Mouse (Mus musculus) frontal cortex, postnatal 10 days (tissue): Measurements from ENCODE around the gene Fzd2.
"Not testable (repeated sequence)": the region's sequence is repeated elsewhere in the genome, so short reads cannot be mapped to it uniquely, and the experiment has no call there.

Experiments used
- DNase-seq, 2 experiments: peaks; one replicate each; pipeline ENCODE4 v3.0.0; 2022; ENCODE audit warnings: low spot score in 2 of 2, mixed read lengths in 1 of 2

Fzd2 gene

GRCm38 (mm10) chr11:102604010-102604584 lies at the start of gene Fzd2:
Fzd2 (plus strand) TSS chr11:102604396.
- DNase-seq = peak; percentile 77

- DNase-seq = no peak
Measured at GRCm38 (mm10) chr11:102555400-102556030, 48.7 kb upstream of the Fzd2 start.

GRCm38 (mm10) chr11:102556031-102556715 lies 48.0 kb upstream of the Fzd2 start, which contains the start of gene Gpatch8:
Gpatch8 (minus strand) TSS chr11:102556392.
- DNase-seq = peak; percentile 96

- no peak for DNase-seq
Measured at GRCm38 (mm10) chr11:102556716-102557074, 47.5 kb upstream of the Fzd2 start.

GRCm38 (mm10) chr11:102557386-102557785 lies 46.8 kb upstream of the Fzd2 start:
- DNase-seq = no peak

- no peak for DNase-seq
Measured at GRCm38 (mm10) chr11:102558704-102559103, 45.5 kb upstream of the Fzd2 start.

- DNase-seq = not testable (repeated sequence)
Measured at GRCm38 (mm10) chr11:102564952-102565671, 39.1 kb upstream of the Fzd2 start.

- DNase-seq = no peak
Measured at GRCm38 (mm10) chr11:102565741-102566140, 38.5 kb upstream of the Fzd2 start.

- DNase-seq = no peak
Measured at GRCm38 (mm10) chr11:102566290-102566689, 37.9 kb upstream of the Fzd2 start.

- DNase-seq = no peak
Measured at GRCm38 (mm10) chr11:102567157-102567556, 37.0 kb upstream of the Fzd2 start.

GRCm38 (mm10) chr11:102567723-102568122 lies 36.5 kb upstream of the Fzd2 start:
- no peak for DNase-seq

- DNase-seq = no peak
Measured at GRCm38 (mm10) chr11:102568191-102568590, 36.0 kb upstream of the Fzd2 start.

- no peak for DNase-seq
Measured at GRCm38 (mm10) chr11:102568756-102569377, 35.3 kb upstream of the Fzd2 start.

GRCm38 (mm10) chr11:102572866-102573663 lies 31.1 kb upstream of the Fzd2 start:
- DNase-seq = peak; percentile 19 to 76

- DNase-seq = no peak
Measured at GRCm38 (mm10) chr11:102575034-102575433, 29.2 kb upstream of the Fzd2 start.

GRCm38 (mm10) chr11:102576050-102576754 lies 28.0 kb upstream of the Fzd2 start:
- DNase-seq = no peak

- peak in 1 of 2 experiments; percentile 69 for DNase-seq
Measured at GRCm38 (mm10) chr11:102578341-102579118, 25.7 kb upstream of the Fzd2 start.

- peak; percentile 44 to 45 for DNase-seq
Measured at GRCm38 (mm10) chr11:102579165-102580033, 24.8 kb upstream of the Fzd2 start, which contains the start of gene Gm11627. Gm11627 (minus strand) TSS chr11:102579461.

- no peak for DNase-seq
Measured at GRCm38 (mm10) chr11:102580034-102580330, 24.2 kb upstream of the Fzd2 start.
